Mouse (Mus musculus) embryonic facial prominence, embryonic 13.5 days (tissue): ENCODE measurements around the gene Usp11. TPM values are rescaled to one million over a fixed set of nuclear protein-coding genes. Genes with fewer than 3 reads are reported as not detected.
A peak's percentile ranks its signal among the peaks of the same experiment; 100 is the strongest.

Experiments
- ATAC-seq: fragments of 200-750 bp; cut with Nextera tagmentation; 2 replicates; pipeline ENCODE4 v1.8.0; 2017; ENCODE audit warnings: low read depth; ENCODE audit not compliant: insufficient number of reproducible peaks, insufficient read depth, low FRiP score, low TSS enrichment
- H3K27ac ChIP-seq: fragments of 300-500 bp; sonication (generic); 2 replicates; pipeline ENCODE4 v1.5.1; 2015; ENCODE audit warnings: moderate library complexity, mild to moderate bottlenecking, inconsistent platforms
- H3K27me3 ChIP-seq: fragments of 300-500 bp; sonication (generic); 2 replicates; pipeline ENCODE4 v1.6.1; 2015; ENCODE audit warnings: mild to moderate bottlenecking, inconsistent platforms
- H3K36me3 ChIP-seq: fragments of 300-500 bp; sonication (generic); 2 replicates; pipeline ENCODE4 v1.6.1; 2015; ENCODE audit warnings: mild to moderate bottlenecking, inconsistent platforms
- H3K4me1 ChIP-seq: fragments of 300-500 bp; sonication (generic); 2 replicates; pipeline ENCODE4 v1.6.1; 2015; ENCODE audit warnings: inconsistent platforms
- H3K4me2 ChIP-seq: fragments of 300-500 bp; sonication (generic); 2 replicates; pipeline ENCODE4 v1.6.1; 2015; ENCODE audit warnings: moderate library complexity, mild to moderate bottlenecking, inconsistent platforms
- H3K4me3 ChIP-seq: fragments of 300-500 bp; sonication (generic); 2 replicates; pipeline ENCODE4 v1.5.1; 2015; ENCODE audit warnings: mild to moderate bottlenecking, inconsistent platforms
- H3K9ac ChIP-seq: fragments of 300-500 bp; sonication (generic); 2 replicates; pipeline ENCODE4 v1.6.1; 2015; ENCODE audit warnings: mild to moderate bottlenecking, inconsistent platforms
- H3K9me3 ChIP-seq: fragments of 300-500 bp; sonication (generic); 2 replicates; pipeline ENCODE4 v1.6.1; 2016; ENCODE audit warnings: inconsistent platforms
- WGBS: fragments of 180-500 bp; shearing (Covaris S2); methylation state at CpG from one replicate; pipeline ENCODE4 v1.1.7; 2015; ENCODE audit warnings: mixed read lengths; 5-methylcytosine and 5-hydroxymethylcytosine counted together
- polyA plus RNA-seq: library from polyadenylated mRNA; unstranded; fragments of >200 nt; fragmentation: Nextera tagmentation; extraction: Ambion mirVana; gene quantifications from 2 replicates; pipeline ENCODE4 v1.2.1, GENCODE M21; 2015

Usp11 gene
- 57.5 and 59.9 TPM in 2 replicates for polyA plus RNA-seq

GRCm38 (mm10) chrX:20703741-20704290 is at the start of gene Usp11:
Gene Usp11, plus strand, starts transcription at chrX:20703906.
- WGBS: 25% methylated on average over 32 of the region's 32 CpGs

GRCm38 (mm10) chrX:20657593-20657992 is 46.1 kb upstream of the Usp11 start:
- H3K4me3 ChIP-seq: peak overlapping the region; percentile 52
- no peak for ATAC-seq
- 34% methylated on average over 5 of the region's 5 CpGs for WGBS
- H3K9me3 ChIP-seq: no peaks in the 10 kb centered on the region
- H3K9ac ChIP-seq: no peak overlapping the region
- H3K4me1 ChIP-seq: no peaks in the 10 kb centered on the region
- H3K36me3 ChIP-seq: no peaks in the 10 kb centered on the region
- H3K27me3 ChIP-seq: no peaks in the 10 kb centered on the region
- H3K4me2 ChIP-seq: peak overlapping the region; percentile 73
- H3K27ac ChIP-seq: no peak overlapping the region

More at GRCm38 (mm10) chrX:20703741-20704290, at the start of gene Usp11:
- H3K4me3 ChIP-seq: peak within 1 kb of the TSS; percentile 57
- peak within 1 kb of the TSS; percentile 78 for H3K9ac ChIP-seq
- peaks cover 10% of the 10 kb centered on the region for H3K36me3 ChIP-seq
- peak within 1 kb of the TSS; percentile 93 for H3K27ac ChIP-seq
- H3K27me3 ChIP-seq: no peaks in the 10 kb centered on the region
- peak; percentile 48 for ATAC-seq
- H3K4me1 ChIP-seq: no peaks in the 10 kb centered on the region
- H3K4me2 ChIP-seq: peak within 1 kb of the TSS; percentile 54
- H3K9me3 ChIP-seq: no peaks in the 10 kb centered on the region

- Histone ChIP-seq H3K27me3 (no peaks in the 10 kb centered on the region), H3K36me3 (no peaks in the 10 kb centered on the region), H3K27ac (peak within 1 kb of the TSS; percentile 75), H3K9me3 (no peaks in the 10 kb centered on the region), H3K4me3 (peak within 1 kb of the TSS; percentile 52), H3K4me1 (no peaks in the 10 kb centered on the region), H3K9ac (peak within 1 kb of the TSS; percentile 69), H3K4me2 (peak within 1 kb of the TSS; percentile 73)
- ATAC-seq: peak; percentile 89
- 20% methylated on average over 27 of the region's 27 CpGs for WGBS
Observed at GRCm38 (mm10) chrX:20658026-20658652, 45.6 kb upstream of the Usp11 start, which contains the start of gene Uba1. Gene Uba1, plus strand, starts transcription at chrX:20658326.

GRCm38 (mm10) chrX:20658891-20659406 is 44.8 kb upstream of the Usp11 start:
- Histone ChIP-seq H3K4me2 (peak overlapping the region; percentile 73), H3K4me1 (0 out of 2 replicates have a peak, but pooled peaks cover under 1% of the 10 kb centered on the region), H3K4me3 (peak overlapping the region; percentile 52), H3K27me3 (no peaks in the 10 kb centered on the region), H3K27ac (peak overlapping the region; percentile 75; the same call in 1 of the 2 replicates), H3K9me3 (no peaks in the 10 kb centered on the region), H3K36me3 (no peaks in the 10 kb centered on the region), H3K9ac (peak overlapping the region; percentile 69)
- no peak for ATAC-seq
- WGBS: 22% methylated on average over 24 of the region's 24 CpGs

- Histone ChIP-seq H3K4me1 (peaks cover 8% of the 10 kb centered on the region; the same call in 1 of the 2 replicates), H3K4me2 (no peak overlapping the region), H3K9me3 (no peaks in the 10 kb centered on the region), H3K9ac (no peak overlapping the region), H3K27me3 (no peaks in the 10 kb centered on the region), H3K4me3 (no peak overlapping the region), H3K27ac (no peak overlapping the region), H3K36me3 (no peaks in the 10 kb centered on the region)
- 31% methylated on average over 5 of the region's 5 CpGs for WGBS
- ATAC-seq: 0 out of 2 replicates have a peak, but pooled peaks have one; percentile 5
Observed at GRCm38 (mm10) chrX:20662317-20662715, 41.4 kb upstream of the Usp11 start.

GRCm38 (mm10) chrX:20662716-20663443 is 40.8 kb upstream of the Usp11 start:
- peak overlapping the region; percentile 60 for H3K4me3 ChIP-seq
- peaks cover 8% of the 10 kb centered on the region; the same call in 1 of the 2 replicates for H3K4me1 ChIP-seq
- H3K27ac ChIP-seq: peak overlapping the region; percentile 81
- 0 out of 2 replicates have a peak, but pooled peaks cover under 1% of the 10 kb centered on the region for H3K36me3 ChIP-seq
- peak overlapping the region; percentile 63 for H3K4me2 ChIP-seq
- H3K27me3 ChIP-seq: no peaks in the 10 kb centered on the region
- 25% methylated on average over 28 of the region's 28 CpGs for WGBS
- peak; percentile 83 for ATAC-seq
- H3K9me3 ChIP-seq: no peaks in the 10 kb centered on the region
- peak overlapping the region; percentile 78 for H3K9ac ChIP-seq

GRCm38 (mm10) chrX:20663444-20663790 is 40.3 kb upstream of the Usp11 start:
- Histone ChIP-seq H3K4me1 (peaks cover 8% of the 10 kb centered on the region; the same call in 1 of the 2 replicates), H3K9ac (peak overlapping the region; percentile 78), H3K9me3 (no peaks in the 10 kb centered on the region), H3K27ac (no peak overlapping the region), H3K4me2 (peak overlapping the region; percentile 63), H3K36me3 (peaks cover 6% of the 10 kb centered on the region), H3K27me3 (no peaks in the 10 kb centered on the region), H3K4me3 (peak overlapping the region; percentile 60)
- 0 out of 2 replicates have a peak, but pooled peaks have one; percentile 10 for ATAC-seq
- WGBS: 22% methylated on average over 9 of the region's 9 CpGs

- peak; percentile 90 for ATAC-seq
Observed at GRCm38 (mm10) chrX:20687519-20688067, 16.1 kb upstream of the Usp11 start, which contains the start of gene Cdk16. Gene Cdk16, plus strand, starts transcription at chrX:20687954.

GRCm38 (mm10) chrX:20688068-20688547 is 15.6 kb upstream of the Usp11 start:
- Histone ChIP-seq H3K4me3 (peak overlapping the region; percentile 64), H3K27ac (peak overlapping the region; percentile 95), H3K36me3 (peaks cover 8% of the 10 kb centered on the region), H3K9ac (peak overlapping the region; percentile 91), H3K4me2 (peak overlapping the region; percentile 65), H3K9me3 (no peaks in the 10 kb centered on the region), H3K27me3 (no peaks in the 10 kb centered on the region), H3K4me1 (peaks cover 10% of the 10 kb centered on the region)
- WGBS: 21% methylated on average over 33 of the region's 33 CpGs
- peak; percentile 83 for ATAC-seq

More at GRCm38 (mm10) chrX:20687519-20688067, 16.1 kb upstream of the Usp11 start, which contains the start of gene Cdk16:
- H3K4me2 ChIP-seq: peak within 1 kb of the TSS; percentile 65
- H3K27me3 ChIP-seq: no peaks in the 10 kb centered on the region
- H3K9ac ChIP-seq: peak within 1 kb of the TSS; percentile 91
- 24% methylated on average over 16 of the region's 16 CpGs for WGBS
- H3K27ac ChIP-seq: peak within 1 kb of the TSS; percentile 95
- H3K4me3 ChIP-seq: peak within 1 kb of the TSS; percentile 64
- H3K9me3 ChIP-seq: no peaks in the 10 kb centered on the region
- peaks cover 10% of the 10 kb centered on the region for H3K4me1 ChIP-seq
- H3K36me3 ChIP-seq: peaks cover 8% of the 10 kb centered on the region

- H3K27ac ChIP-seq: peak overlapping the region; percentile 95
- peak overlapping the region; percentile 64 for H3K4me3 ChIP-seq
- H3K9ac ChIP-seq: peak overlapping the region; percentile 91
- no peak for ATAC-seq
- peaks cover 11% of the 10 kb centered on the region; the same call in 1 of the 2 replicates for H3K36me3 ChIP-seq
- H3K4me1 ChIP-seq: peaks cover 10% of the 10 kb centered on the region
- H3K9me3 ChIP-seq: no peaks in the 10 kb centered on the region
- H3K4me2 ChIP-seq: peak overlapping the region; percentile 65
- H3K27me3 ChIP-seq: no peaks in the 10 kb centered on the region
- 23% methylated on average over 35 of the region's 35 CpGs for WGBS
Observed at GRCm38 (mm10) chrX:20688615-20689014, 15.1 kb upstream of the Usp11 start.

- peaks cover 10% of the 10 kb centered on the region for H3K4me1 ChIP-seq
- WGBS: 75% methylated on average over 3 of the region's 3 CpGs
- no peaks in the 10 kb centered on the region for H3K27me3 ChIP-seq
- H3K4me3 ChIP-seq: no peak overlapping the region
- no peak overlapping the region for H3K4me2 ChIP-seq
- H3K36me3 ChIP-seq: peaks cover 37% of the 10 kb centered on the region
- H3K27ac ChIP-seq: no peak overlapping the region
- no peak for ATAC-seq
- H3K9me3 ChIP-seq: no peaks in the 10 kb centered on the region
- H3K9ac ChIP-seq: no peak overlapping the region
Observed at GRCm38 (mm10) chrX:20691566-20691965, 12.1 kb upstream of the Usp11 start.
